Mouse (Mus musculus) left cerebral cortex, adult 8-10 months (tissue): Measurements from ENCODE around the gene Snrpb. TPM values are rescaled to one million over a fixed set of nuclear protein-coding genes. Genes with fewer than 3 reads are reported as not detected.

Experiments used
- DNase-seq, 2 experiments: peaks; one replicate each; pipeline ENCODE4 v3.0.0; 2022; ENCODE audit warnings: low spot score in 2 of 2
- total RNA-seq, 4 experiments: library from RNA; stranded (reverse); gene quantifications; 2 replicates each; pipeline ENCODE4 v1.2.4; 2022

Gene Snrpb
- 100 to 1,000 TPM; 100 to 112 (median 102) TPM for total RNA-seq

- DNase-seq, result peak; percentile 78 to 85
Measured at GRCm38 (mm10) chr2:130178706-130179506, at the start of gene Snrpb. Snrpb (minus strand) TSS chr2:130179403.

- peak in 1 of 2 experiments; percentile 22 for DNase-seq
Measured at GRCm38 (mm10) chr2:130211581-130211980, 32.4 kb upstream of the Snrpb start.

DNA sequence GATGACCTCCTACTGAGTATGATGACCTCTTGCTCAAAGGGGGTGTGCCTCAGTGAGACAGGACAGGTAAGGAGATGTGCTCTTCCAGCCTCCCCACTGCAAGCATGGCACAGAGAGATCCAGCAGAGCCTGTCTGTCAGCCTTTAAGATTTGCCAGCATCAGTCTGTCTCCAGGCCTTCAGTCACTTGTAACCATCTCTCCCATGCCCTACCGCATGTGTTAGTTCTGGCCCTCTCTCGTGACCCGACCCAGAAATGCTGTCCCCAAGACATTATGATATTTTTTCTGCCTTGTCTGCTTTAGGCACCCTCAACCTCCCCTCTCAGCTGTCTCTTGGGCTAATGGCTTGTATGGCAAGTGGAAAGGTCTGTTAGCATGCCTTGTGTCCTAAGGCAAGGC lies 30.4 kb upstream of the Snrpb start:
- DNase-seq, result no peak

- DNase-seq, result no peak
Measured at GRCm38 (mm10) chr2:130207996-130208395, 28.8 kb upstream of the Snrpb start.

DNA sequence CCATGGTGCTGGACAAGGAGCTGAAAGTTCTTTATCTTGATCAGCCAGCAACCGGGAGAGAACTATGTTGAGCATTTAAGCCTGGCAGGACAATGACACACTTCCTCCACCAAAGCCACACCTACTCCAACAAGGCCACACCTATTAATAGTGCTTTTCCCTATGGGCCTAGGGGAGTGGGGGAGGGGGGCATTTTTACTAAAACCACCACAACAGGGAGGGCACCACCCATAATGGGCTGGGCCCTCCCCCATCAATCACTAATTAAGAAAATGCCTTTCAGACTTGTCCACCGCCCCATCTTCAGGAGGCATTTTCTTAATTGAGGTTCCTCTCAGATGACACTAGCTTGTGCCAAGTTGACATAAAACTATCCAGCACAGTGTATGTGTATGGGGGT lies 28.2 kb upstream of the Snrpb start:
- no peak for DNase-seq

DNA sequence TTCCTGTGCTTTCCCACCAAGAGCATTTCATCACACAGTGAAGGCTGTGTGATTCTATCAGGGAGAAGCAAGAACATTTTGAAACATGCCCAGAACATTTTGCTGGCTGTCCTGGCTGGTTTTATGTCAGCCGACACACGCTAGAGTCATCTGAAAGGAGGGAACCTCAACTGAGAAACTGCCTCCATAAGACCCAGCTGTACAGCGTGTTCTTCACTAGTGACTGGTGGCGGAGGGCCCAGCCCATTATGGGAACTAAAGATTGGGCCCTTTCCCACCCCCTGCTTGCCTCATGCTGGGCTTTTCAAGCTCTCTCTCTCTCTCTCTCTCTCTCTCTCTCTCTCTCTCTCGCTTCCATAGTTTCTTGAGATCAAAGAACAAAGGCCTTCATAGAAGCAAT lies 21.8 kb upstream of the Snrpb start:
- no peak for DNase-seq

DNA sequence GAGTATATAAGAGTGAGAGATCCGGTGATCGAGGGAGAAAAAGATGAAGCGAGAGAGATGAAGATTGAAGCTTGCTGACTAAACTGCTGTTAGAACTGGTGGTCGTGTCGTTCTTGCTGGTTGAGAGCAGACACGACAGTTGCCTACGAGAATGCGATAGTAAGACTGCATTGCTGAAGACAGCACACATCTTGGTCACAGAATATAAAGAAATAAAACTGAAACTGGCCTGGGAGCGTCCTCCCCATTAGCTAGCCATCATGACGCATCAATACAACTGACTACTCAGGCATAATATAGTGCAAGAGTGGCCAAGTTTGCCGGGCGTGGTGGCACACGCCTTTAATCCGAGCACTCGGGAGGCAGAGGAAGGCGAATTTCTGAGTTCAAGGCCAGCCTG lies 15.7 kb upstream of the Snrpb start, which contains the start of gene Tmc2:
Tmc2 (plus strand) TSS at position 301 of the 400 bp plus-strand sequence.
- no peak for DNase-seq

DNA sequence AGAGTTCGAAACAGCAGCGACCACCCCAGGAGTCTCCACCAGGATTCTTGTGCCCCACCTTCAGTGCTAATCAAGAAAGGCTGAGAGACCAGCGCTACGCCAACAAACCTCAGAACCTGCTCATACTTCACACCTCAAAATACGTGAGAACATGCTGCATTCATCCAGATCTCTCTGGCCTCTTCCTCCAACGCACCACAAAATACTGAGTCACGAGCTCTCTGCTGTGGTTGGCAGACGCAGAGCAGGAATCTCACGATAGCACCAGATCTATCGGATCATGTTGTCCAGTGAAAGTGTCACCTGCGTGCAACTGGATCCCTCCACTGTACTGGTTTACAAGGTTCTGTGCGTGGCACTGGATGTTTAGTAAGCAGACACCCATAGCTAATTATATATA lies 9.2 kb upstream of the Snrpb start:
- no peak for DNase-seq

GRCm38 (mm10) chr2:130179507-130180019 lies 360 bp upstream of the Snrpb start:
- DNase-seq, result no peak

DNA sequence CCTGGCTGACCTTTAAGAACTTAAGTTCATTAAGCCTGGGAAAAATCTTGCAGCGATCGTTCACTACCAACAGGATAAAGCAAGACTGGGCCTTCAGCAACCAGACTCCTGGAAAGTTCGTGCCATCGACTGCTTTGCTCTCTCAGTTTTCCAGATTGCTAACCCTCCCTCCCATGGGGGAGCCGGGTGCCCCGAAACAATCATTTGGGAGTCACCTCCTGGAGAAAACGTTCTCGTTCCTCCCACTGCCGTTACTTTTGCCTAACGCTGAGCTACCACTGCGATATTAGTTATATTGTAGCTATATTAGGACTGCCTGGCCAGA lies 860 bp downstream of the Snrpb start:
- no peak for DNase-seq

DNA sequence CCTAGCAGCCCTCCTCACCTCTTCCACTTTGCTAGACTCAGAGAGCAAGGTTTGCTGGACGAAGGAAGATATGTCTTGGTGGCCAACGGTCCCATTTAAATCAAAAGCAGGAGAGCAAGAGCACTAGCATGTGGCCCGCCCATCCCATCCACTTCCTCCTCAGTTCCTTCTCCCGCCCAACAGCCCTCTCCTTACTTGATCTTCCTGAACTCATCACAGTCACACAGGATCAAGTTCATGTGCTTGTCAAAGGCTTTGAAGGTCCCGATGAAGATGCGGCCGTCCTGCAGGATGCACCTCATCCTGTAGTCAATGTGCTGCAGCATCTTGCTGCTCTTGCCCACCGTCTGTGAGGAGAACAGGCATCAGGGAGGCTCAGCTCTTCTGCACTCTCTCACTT lies 2.4 kb downstream of the Snrpb start:
- no peak for DNase-seq

DNA sequence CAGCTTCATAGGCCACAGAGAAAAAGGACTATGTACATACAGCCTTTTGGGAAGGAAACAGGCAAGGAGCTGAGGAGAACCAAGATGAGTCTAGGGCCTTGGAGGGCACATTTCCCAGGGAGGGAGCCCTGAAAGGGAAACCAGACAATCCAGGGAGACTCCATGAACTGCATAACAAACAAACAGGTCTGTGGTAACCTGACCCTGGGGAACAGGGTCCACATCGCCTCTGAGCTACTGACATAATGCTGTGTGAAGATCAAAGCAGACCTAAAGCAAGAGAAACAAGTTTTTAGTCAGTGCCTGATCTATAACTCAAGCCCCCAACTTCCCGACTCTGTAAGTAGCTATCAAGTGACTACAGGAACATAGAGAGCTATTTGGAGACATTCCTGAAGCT lies 7.5 kb downstream of the Snrpb start:
- no peak for DNase-seq

DNA sequence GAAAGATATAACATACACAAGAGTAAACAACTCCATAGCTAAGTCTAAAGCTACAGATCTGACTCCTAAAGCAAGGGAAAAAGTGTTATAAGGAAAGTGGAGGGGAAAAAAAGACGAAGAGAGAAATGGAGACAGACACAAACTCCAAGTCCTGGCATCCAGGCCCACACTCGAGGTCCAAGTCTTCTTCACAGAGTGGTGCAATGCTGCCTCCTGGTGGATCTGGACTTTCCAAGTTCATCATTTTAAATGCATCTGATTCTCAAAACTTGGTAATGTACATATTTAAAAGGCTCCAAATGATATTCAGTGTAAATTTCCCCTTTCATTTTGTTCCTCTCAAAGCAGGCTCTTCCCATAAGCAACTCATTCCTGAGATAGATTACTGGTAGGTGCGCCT lies 11.3 kb downstream of the Snrpb start:
- DNase-seq, result peak; percentile 22 to 28

- peak in 1 of 2 experiments; percentile 50 for DNase-seq
Measured at GRCm38 (mm10) chr2:130166311-130167214, 12.6 kb downstream of the Snrpb start.

- DNase-seq, result no peak
Measured at GRCm38 (mm10) chr2:130162701-130163100, 16.5 kb downstream of the Snrpb start.

DNA sequence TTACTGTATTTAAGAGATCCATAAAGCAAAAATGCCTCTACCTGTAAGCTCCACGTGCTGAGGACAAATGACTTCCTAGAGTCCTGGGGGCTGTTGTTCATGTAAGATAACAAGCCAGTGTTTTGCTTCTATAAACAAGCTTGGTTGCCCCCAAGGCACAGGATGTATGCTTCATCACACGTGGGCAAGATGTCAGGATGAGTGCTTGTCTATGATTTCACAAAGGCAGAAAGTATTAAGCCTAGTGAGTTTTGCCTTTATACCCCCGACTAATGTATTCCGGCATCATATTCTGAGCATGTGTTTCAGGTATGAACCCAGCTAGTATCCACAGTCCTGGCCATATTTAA lies 21.1 kb downstream of the Snrpb start:
- no peak for DNase-seq

DNA sequence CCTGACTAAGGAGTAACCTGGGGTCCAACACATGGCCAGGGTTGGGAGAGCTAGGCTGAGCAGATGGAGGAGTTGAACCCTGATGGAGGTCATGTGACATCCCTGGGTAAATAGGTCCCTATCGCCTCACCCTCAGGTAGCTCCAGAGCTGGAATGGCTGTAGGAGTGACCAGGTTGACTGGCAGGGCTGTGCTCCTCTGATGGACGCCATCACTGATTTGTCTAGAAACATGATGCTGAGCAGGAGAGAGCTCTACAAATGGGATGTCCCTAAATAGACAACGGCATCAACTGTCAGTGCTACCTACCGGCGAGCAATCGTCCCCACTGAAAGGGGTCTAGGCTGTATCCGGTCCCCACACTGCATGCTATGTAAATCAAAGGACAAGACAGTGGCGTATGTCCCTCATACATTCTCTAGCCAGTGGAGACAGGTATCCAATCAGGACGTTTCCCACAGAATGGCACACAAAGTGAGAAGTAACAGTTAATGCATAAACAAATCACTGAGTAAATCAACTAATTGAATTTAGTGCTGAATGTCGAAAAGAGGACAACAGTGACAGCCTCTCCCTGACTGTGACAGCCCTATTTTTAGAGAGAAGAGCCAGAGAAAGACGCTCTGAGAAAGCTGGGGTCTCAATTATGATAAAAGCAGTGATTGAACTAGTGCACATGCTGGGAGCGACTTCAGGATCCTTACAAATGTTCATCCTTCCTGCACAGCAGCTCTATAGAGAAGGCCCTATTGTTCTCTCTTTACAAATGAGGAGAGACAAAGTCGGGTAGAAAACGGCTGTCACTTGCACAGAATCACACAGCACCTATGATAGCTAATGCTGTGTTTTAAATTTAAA lies 21.7 kb downstream of the Snrpb start:
- no peak for DNase-seq

DNA sequence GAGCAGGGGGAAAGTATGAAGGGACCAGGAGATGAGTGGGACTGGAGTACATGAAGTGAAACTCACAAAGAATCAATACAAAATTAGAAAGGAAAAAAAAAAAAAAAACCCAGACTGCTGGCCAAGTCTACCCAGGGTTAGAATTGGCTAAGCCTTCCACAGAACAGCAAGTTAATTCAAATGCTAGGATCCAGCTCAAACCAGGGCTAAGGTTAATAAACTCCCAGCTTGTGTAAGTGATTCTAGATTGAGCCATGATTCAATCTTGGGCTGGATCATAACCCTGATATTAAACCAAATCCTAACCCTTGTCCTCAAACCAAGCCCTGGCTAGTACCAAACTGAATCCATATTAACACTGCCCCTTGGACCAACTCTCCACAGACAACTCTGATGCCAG lies 23.4 kb downstream of the Snrpb start:
- DNase-seq, result no peak

GRCm38 (mm10) chr2:130155171-130155570 lies 24.0 kb downstream of the Snrpb start:
- DNase-seq, result no peak

DNA sequence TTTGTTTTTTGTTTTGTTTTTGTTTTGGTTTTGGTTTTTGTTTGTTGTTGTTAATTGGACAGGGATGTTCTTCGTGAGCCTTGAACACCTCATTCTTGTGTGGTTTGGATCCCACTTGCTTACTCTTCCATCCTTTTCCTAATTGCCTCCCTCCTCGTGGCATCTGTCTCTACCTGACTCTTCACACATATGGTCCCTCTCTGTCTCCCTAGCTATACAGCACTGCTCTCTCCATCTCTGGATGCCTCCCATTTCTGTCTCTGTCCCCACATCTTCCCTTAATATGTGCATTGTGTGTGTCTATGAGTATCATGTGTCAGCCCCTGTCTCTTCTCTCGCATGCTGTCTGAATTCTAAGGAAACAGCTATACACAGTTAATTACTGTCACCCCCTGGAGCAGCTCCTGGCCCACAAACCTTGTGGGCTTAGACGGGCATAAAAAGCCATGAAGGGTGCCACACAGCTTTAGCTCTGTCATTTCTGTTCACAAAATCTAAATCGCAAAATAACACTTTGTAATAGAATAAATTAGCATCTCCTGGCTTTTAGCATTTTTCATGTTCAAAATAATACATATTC lies 33.0 kb downstream of the Snrpb start:
- no peak for DNase-seq

DNA sequence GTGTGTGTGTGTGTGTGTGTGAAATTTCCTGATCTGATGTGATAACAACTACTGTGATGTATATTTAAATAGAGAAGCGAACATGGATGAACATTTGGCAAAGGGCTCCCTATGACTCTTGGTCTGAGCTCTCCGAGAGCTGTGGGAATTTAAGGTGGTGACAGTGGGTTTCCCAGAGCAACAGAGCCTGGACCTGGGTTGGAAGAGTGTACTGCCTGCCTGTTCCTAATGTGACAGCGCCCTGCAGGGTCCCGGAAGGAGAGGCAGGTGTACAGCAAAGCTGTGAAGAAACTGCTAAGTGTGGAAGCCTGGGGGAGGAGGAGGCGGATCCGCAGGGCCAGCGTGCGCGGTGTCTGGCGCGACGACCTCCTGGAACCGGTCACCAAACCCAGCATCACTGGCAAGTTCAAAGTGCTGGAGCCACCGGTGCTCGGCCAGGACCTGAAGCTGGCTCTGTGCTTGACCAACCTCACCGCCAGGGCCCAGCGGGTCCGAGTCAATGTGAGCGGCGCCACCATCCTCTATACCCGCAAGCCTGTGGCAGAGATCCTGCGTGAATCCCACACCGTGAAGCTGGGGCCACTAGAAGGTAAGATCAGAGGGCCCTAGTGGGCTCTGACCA lies 34.4 kb downstream of the Snrpb start:
- DNase-seq, result no peak
